Mouse (Mus musculus) kidney, postnatal 25 days (tissue): ENCODE results near the gene Tle3.

Experiments
- DNase-seq, 2 experiments: peaks; one replicate each; pipeline ENCODE4 v3.0.0; 2021; ENCODE audit warnings: mixed read lengths in 2 of 2

The Tle3 gene

GRCm38 (mm10) chr9:61377706-61378479 is 5.7 kb downstream of the Tle3 start:
- peak; percentile 42 to 81 for DNase-seq

GRCm38 (mm10) chr9:61378516-61378915 is 6.3 kb downstream of the Tle3 start:
- no peak for DNase-seq

GRCm38 (mm10) chr9:61379016-61379634 is 7.0 kb downstream of the Tle3 start:
- DNase-seq = peak; percentile 66 to 86

- DNase-seq = no peak
Measured at GRCm38 (mm10) chr9:61380258-61381062, 8.3 kb downstream of the Tle3 start.

- no peak for DNase-seq
Measured at GRCm38 (mm10) chr9:61381063-61381408, 8.9 kb downstream of the Tle3 start.

GRCm38 (mm10) chr9:61381445-61381844 is 9.3 kb downstream of the Tle3 start:
- DNase-seq = no peak

GRCm38 (mm10) chr9:61382595-61383186 is 10.5 kb downstream of the Tle3 start:
- DNase-seq = no peak

GRCm38 (mm10) chr9:61384101-61384500 is 11.9 kb downstream of the Tle3 start:
- no peak for DNase-seq

- no peak for DNase-seq
Measured at GRCm38 (mm10) chr9:61384646-61385443, 12.7 kb downstream of the Tle3 start.

GRCm38 (mm10) chr9:61385753-61386152 is 13.6 kb downstream of the Tle3 start:
- DNase-seq = no peak

- DNase-seq = no peak
Measured at GRCm38 (mm10) chr9:61386314-61386713, 14.1 kb downstream of the Tle3 start.

GRCm38 (mm10) chr9:61387797-61388196 is 15.6 kb downstream of the Tle3 start:
- DNase-seq = no peak

- peak in 1 of 2 experiments; percentile 70 for DNase-seq
Measured at GRCm38 (mm10) chr9:61388214-61388613, 16.0 kb downstream of the Tle3 start.

- DNase-seq = peak; percentile 45 to 66
Measured at GRCm38 (mm10) chr9:61388689-61389403, 16.7 kb downstream of the Tle3 start.

- DNase-seq = no peak
Measured at GRCm38 (mm10) chr9:61389404-61389701, 17.2 kb downstream of the Tle3 start.

GRCm38 (mm10) chr9:61391570-61392337 is 19.6 kb downstream of the Tle3 start:
- DNase-seq = no peak

GRCm38 (mm10) chr9:61392338-61392620 is 20.1 kb downstream of the Tle3 start:
- DNase-seq = no peak

GRCm38 (mm10) chr9:61393161-61393560 is 21.0 kb downstream of the Tle3 start:
- no peak for DNase-seq

- DNase-seq = no peak
Measured at GRCm38 (mm10) chr9:61393847-61394246, 21.7 kb downstream of the Tle3 start.

GRCm38 (mm10) chr9:61395071-61395470 is 22.9 kb downstream of the Tle3 start:
- no peak for DNase-seq

GRCm38 (mm10) chr9:61396474-61396873 is 24.3 kb downstream of the Tle3 start:
- DNase-seq = peak in 1 of 2 experiments; percentile 58
